Mouse (Mus musculus) heart, embryonic 11.5 days (tissue): ENCODE data around the gene Galnt15. TPM values are rescaled to one million over a fixed set of nuclear protein-coding genes. Genes with fewer than 3 reads are reported as not detected.

Experiments used
- ATAC-seq: fragments of 200-750 bp; cut with Nextera tagmentation; replicated peaks from 2 replicates; pipeline ENCODE4 v1.8.0; 2017; ENCODE audit warnings: moderate library complexity; ENCODE audit not compliant: insufficient number of reproducible peaks, low FRiP score, low TSS enrichment
- H3K27ac ChIP-seq: fragments of 300-500 bp; sonication (generic); 2 replicates; pipeline ENCODE4 v1.5.1; 2014; ENCODE audit warnings: mild to moderate bottlenecking, low read depth, low read length
- H3K27me3 ChIP-seq: fragments of 300-500 bp; sonication (generic); 2 replicates; pipeline ENCODE4 v1.6.1; 2014; ENCODE audit warnings: mild to moderate bottlenecking, low read length, mixed read lengths; ENCODE audit not compliant: control insufficient read depth, insufficient read depth
- H3K36me3 ChIP-seq: fragments of 300-500 bp; sonication (generic); 2 replicates; pipeline ENCODE4 v1.6.1; 2014; ENCODE audit warnings: mild to moderate bottlenecking, low read length, moderate library complexity, mixed read lengths; ENCODE audit not compliant: control insufficient read depth, insufficient read depth
- H3K4me1 ChIP-seq: fragments of 300-500 bp; sonication (generic); 2 replicates; pipeline ENCODE4 v1.6.1; 2014; ENCODE audit warnings: low read length; ENCODE audit not compliant: control insufficient read depth, insufficient read depth
- H3K4me2 ChIP-seq: fragments of 300-500 bp; sonication (generic); 2 replicates; pipeline ENCODE4 v1.6.1; 2014; ENCODE audit warnings: mild to moderate bottlenecking, moderate library complexity
- H3K4me3 ChIP-seq: fragments of 300-500 bp; sonication (generic); 2 replicates; pipeline ENCODE4 v1.5.1; 2014; ENCODE audit warnings: low read depth, low read length
- H3K9ac ChIP-seq: fragments of 300-500 bp; sonication (generic); 2 replicates; pipeline ENCODE4 v1.6.1; 2014; ENCODE audit warnings: mild to moderate bottlenecking, low read depth, low read length, moderate library complexity
- H3K9me3 ChIP-seq: fragments of 300-500 bp; sonication (generic); replicated peaks from 2 replicates; pipeline ENCODE4 v1.6.1; 2016; ENCODE audit warnings: low read length; ENCODE audit not compliant: control insufficient read depth
- WGBS: fragments of 180-500 bp; shearing (Covaris S2); extraction: QIAGEN DNeasy Blood & Tissue Kit; methylation state at CpG from one replicate; pipeline ENCODE4 v1.1.7; 2014; ENCODE audit not compliant: insufficient replicate concordance; 5-methylcytosine and 5-hydroxymethylcytosine counted together
- polyA plus RNA-seq: library from polyadenylated mRNA; unstranded; fragments of >200 nt; fragmentation: Nextera tagmentation; extraction: Ambion mirVana; gene quantifications from 2 replicates; pipeline ENCODE4 v1.2.1, GENCODE M21; 2014

Galnt15 gene
- polyA plus RNA-seq: 0.15 and 0.19 TPM in 2 replicates

DNA sequence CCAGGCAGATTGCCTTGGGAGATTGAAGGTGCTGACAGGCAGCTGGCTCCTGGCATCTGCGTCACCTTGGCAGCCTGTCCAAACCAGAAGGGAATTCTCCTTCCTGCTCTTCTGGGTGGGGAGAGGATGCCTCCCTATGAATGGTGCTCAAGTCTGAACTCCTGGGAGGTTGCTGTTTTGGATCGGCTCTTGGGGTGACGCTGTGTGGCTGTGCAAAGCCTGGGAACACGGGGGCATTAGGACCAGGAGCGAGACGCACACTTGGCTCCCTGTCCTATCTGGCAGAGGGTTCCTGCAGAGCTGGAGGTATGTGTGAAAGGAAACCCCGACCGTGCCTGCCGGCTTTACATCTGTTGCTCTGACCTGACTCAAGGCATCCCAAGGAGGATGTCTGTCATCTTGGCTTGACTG is at the start of gene Galnt15:
TSS of gene Galnt15 (plus strand) at position 309 of the 411 bp plus-strand sequence.
- Histone ChIP-seq H3K4me3 (peak within 1 kb of the TSS; percentile 15), H3K4me1 (peaks cover 15% of the 10 kb centered on the region), H3K4me2 (peak within 1 kb of the TSS; percentile 52), H3K9me3 (no peaks in the 10 kb centered on the region), H3K9ac (0 out of 2 replicates have a peak within 1 kb of the TSS, but pooled peaks have one; percentile 58), H3K36me3 (no peaks in the 10 kb centered on the region), H3K27ac (no peak within 1 kb of the TSS), H3K27me3 (0 out of 2 replicates have a peak, but pooled peaks cover 9% of the 10 kb centered on the region)
- WGBS: 4% methylated on average over 9 of the region's 9 CpGs
- ATAC-seq: no peak

DNA sequence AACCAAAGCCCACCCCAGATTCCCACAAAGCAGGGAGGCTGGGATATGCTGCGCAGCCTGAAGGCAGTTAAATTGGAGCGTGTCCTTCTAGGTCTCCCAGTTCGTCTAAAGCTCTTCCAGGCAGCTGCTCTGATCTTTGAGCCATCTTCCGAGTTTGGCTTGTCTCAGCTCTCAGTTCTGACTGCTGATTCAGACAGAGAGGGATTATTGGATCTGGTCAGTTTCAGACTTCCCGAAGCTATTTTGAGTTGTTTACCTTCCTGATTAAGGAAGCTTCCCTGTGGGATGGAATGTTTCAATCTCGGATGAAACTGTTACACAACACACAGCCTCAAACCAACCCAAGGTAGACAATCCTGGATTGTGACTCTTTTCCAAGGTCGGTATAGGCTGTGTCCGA is 34.8 kb upstream of the Galnt15 start:
- H3K27ac ChIP-seq: no peak overlapping the region
- WGBS: 36% methylated on average over 8 of the region's 8 CpGs
- 0 out of 2 replicates have a peak, but pooled peaks cover 3% of the 10 kb centered on the region for H3K9me3 ChIP-seq
- no peaks in the 10 kb centered on the region for H3K4me1 ChIP-seq
- no peaks in the 10 kb centered on the region for H3K27me3 ChIP-seq
- no peaks in the 10 kb centered on the region for H3K36me3 ChIP-seq
- no peak overlapping the region for H3K4me2 ChIP-seq
- H3K4me3 ChIP-seq: no peak overlapping the region
- H3K9ac ChIP-seq: no peak overlapping the region
- ATAC-seq: no peak

DNA sequence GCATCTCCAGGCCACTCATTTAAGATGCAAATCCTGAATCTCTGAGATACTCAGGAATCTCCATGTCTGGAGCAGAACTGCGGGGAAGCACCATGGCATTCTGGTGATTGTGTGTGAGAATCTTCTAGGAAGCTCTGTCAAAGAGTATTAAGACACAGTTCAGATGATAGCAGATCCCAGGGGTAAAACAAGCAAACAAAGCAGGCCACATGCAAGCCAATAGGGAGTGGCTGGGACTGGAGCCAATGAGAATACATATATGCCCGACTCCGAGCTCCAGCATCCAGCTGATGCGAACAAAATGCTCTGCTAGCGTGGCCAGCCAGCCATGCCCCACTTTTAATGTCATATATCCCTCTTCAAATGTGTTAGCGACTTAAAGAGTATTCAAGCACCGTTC is 27.8 kb upstream of the Galnt15 start:
- peaks cover 4% of the 10 kb centered on the region; the same call in 1 of the 2 replicates for H3K4me1 ChIP-seq
- ATAC-seq: no peak

DNA sequence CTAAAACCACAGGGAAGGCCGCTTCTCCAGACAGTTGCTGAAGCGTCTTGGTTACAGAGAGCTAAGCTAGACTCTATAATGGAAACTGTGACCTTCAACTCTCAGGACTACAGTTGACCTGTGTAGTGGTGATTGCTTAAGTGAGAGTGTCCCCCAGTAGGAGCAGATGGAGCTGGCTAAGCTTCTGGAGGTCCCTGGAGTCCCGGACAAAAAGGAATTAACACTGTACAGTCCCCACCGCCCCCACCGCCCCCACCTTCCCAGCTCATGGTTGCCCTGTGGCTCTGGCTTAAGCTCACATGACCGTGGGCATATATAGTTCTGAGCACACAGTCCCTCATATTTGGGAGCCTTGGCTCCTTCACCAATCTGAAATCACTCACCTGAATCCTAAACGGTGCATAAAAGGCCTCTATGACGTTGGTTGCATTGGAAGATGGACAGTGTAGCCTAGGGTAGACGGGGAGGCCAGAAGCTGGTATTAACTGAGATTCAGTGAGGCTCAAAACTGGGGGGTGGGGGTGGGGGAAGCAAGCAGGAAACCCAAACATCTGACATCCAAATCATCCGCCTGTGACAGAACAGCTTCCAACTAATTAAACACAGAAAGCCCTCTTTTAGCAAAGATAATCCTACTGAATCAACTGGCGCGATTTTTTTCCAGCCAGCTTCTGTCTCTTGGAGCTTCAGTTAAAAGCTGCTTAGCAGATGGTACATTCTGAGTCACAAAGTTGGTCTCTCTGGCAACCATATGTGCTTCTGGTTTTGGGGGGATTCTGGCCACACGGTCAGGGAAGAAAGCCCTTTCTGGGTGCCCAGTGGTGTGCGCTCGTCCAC is 26.1 kb upstream of the Galnt15 start:
- Histone ChIP-seq H3K9me3 (0 out of 2 replicates have a peak, but pooled peaks cover 3% of the 10 kb centered on the region), H3K27me3 (no peaks in the 10 kb centered on the region), H3K36me3 (no peaks in the 10 kb centered on the region), H3K9ac (no peak overlapping the region), H3K27ac (no peak overlapping the region), H3K4me1 (peaks cover 4% of the 10 kb centered on the region; the same call in 1 of the 2 replicates), H3K4me2 (no peak overlapping the region), H3K4me3 (no peak overlapping the region)
- no peak for ATAC-seq
- 80% methylated on average over 15 of the region's 15 CpGs for WGBS

More for the DNA sequence above, 27.8 kb upstream of the Galnt15 start:
- Histone ChIP-seq H3K27ac (no peak overlapping the region), H3K36me3 (no peaks in the 10 kb centered on the region), H3K9ac (no peak overlapping the region), H3K4me3 (no peak overlapping the region), H3K4me2 (no peak overlapping the region), H3K27me3 (no peaks in the 10 kb centered on the region), H3K9me3 (0 out of 2 replicates have a peak, but pooled peaks cover 3% of the 10 kb centered on the region)
- WGBS: 85% methylated on average over 7 of the region's 7 CpGs

DNA sequence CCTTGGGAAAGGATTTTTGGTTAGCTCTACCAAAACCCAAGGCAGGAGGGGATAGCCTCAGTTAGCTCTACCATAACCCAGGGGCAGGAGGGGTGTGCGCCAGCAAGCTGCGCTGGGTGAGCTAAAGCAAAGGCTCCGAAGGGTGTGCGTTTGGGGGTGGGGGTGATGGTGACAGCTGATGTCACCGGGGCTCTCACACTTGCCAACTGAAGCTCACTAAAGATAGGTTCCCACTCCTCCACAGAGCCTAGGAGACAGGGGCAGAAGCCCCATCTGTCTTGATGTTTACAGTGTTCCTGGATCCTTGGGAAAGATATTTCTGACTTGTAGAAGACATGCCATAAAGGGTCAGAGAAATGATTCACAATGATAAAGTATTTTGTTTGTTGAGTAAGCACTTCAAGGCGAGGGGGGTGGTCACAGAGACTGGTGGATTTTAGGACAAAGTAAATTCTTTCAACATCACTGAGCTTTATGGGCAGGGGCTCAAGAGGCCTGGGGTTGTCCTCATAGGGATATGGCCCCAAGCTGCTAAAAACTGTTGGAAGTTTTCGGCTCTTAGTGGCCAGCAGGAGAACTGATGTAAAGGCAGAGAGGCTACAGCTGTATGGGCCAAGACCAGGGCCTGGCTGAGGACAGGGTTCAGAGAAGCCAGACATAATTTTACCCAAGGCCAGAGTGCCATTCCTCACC is 24.7 kb upstream of the Galnt15 start:
- 45% methylated on average over 7 of the region's 7 CpGs for WGBS
- no peaks in the 10 kb centered on the region for H3K36me3 ChIP-seq
- H3K27ac ChIP-seq: no peak overlapping the region
- no peak overlapping the region for H3K4me2 ChIP-seq
- no peaks in the 10 kb centered on the region for H3K9me3 ChIP-seq
- no peaks in the 10 kb centered on the region for H3K27me3 ChIP-seq
- H3K4me3 ChIP-seq: no peak overlapping the region
- peak overlapping the region; percentile 34; the same call in 1 of the 2 replicates for H3K9ac ChIP-seq
- peaks cover 4% of the 10 kb centered on the region; the same call in 1 of the 2 replicates for H3K4me1 ChIP-seq
- no peak for ATAC-seq

DNA sequence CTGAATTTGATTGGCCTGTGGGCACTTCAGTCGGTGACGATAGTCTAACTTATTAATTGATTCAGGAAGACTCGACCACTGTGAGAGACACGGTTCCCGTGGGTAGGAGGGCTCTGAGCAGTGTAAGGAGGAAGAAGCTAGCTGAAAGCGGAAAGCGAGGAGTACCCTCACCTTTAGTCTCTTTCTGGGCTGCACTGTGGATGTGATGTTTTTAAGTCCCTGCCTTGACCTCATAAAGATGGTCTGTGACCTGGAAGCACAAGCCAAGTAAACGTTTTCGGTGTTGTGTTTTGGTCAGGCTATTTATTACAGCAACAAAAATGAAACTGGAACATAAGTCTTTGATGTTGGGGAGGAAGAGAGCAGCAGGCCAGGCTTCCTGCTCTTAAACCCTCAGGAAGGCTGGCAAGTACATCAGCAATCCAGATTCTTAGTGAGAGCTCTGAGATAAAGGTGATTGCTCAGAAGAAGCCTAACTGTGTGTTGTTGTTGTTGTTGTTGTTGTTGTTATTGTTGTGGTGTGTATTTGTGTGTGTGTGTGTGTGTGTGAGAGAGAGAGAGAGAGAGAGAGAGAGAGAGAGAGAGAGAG is 23.0 kb upstream of the Galnt15 start:
- Histone ChIP-seq H3K4me3 (no peak overlapping the region), H3K27me3 (no peaks in the 10 kb centered on the region), H3K36me3 (no peaks in the 10 kb centered on the region), H3K27ac (no peak overlapping the region), H3K9me3 (no peaks in the 10 kb centered on the region), H3K4me2 (no peak overlapping the region), H3K9ac (no peak overlapping the region), H3K4me1 (peaks cover 4% of the 10 kb centered on the region; the same call in 1 of the 2 replicates)
- ATAC-seq: no peak
- WGBS: 72% methylated on average over 9 of the region's 9 CpGs

DNA sequence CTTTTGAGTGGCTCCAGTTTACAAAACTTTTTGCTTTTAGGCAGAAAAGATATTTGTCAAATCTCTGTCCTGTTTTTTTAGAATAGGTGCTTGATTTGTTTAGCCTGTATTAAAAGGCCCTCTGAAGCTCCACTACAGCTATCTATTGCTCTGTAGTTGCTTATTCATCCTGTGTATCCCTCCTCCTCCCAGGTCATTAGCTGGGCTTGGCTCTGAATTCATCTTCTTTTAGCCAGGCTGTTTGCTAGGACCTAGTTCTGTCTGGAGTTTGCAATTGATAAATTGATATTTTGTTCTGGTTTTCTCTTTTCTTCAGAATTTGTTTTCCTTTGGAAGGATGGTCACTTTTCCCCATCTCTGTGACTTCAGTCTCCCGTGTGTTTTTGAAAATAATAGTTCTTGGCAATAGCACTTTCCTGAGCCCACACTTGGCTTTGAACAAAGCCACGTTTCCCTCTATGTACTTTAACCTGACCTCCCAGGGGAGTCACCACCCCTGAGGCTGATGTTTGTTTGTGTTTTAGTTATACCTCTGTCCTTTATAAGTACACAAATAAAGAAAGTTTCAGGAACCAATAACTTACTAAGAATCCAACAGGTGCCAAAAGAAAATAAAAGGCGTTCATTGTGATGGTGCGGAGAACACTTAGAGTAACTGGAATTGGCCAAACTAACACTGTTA is 21.0 kb upstream of the Galnt15 start:
- Histone ChIP-seq H3K27ac (no peak overlapping the region), H3K9me3 (no peaks in the 10 kb centered on the region), H3K27me3 (no peaks in the 10 kb centered on the region), H3K4me1 (peaks cover 4% of the 10 kb centered on the region; the same call in 1 of the 2 replicates), H3K4me3 (no peak overlapping the region), H3K4me2 (no peak overlapping the region), H3K36me3 (no peaks in the 10 kb centered on the region), H3K9ac (no peak overlapping the region)
- no peak for ATAC-seq
- WGBS: 89% methylated on average over 4 of the region's 4 CpGs

DNA sequence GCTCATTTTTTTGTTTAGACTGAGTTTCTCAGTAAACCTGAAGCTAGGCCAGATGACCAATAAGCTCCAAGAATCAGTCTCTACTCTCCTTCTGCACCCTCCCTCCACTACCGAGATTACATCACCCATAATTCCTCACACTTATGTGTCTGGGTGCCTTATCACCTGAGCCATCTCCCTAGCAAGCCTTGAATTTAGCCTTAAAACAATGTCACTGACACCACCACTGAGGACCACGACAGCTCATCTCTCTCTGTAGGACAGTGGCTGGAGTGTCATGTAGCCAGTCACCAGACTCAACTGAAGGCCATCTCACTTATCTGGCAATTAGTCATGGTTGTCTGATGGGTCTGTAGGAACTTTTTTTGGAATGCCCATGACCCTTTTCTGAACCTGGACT is 19.1 kb upstream of the Galnt15 start:
- no peaks in the 10 kb centered on the region for H3K36me3 ChIP-seq
- H3K9me3 ChIP-seq: no peaks in the 10 kb centered on the region
- H3K27ac ChIP-seq: no peak overlapping the region
- no peak for ATAC-seq
- no peaks in the 10 kb centered on the region for H3K27me3 ChIP-seq
- H3K4me3 ChIP-seq: no peak overlapping the region
- no peaks in the 10 kb centered on the region for H3K4me1 ChIP-seq
- no peak overlapping the region for H3K4me2 ChIP-seq
- H3K9ac ChIP-seq: no peak overlapping the region
- 80% methylated on average over 2 of the region's 2 CpGs for WGBS
